Mouse (Mus musculus): ENCODE data around the gene Atp5j2. TPM values are rescaled to one million over a fixed set of nuclear protein-coding genes. Genes with fewer than 3 reads are reported as not detected.

Atp5j2 gene
- polyA plus RNA-seq, 1 experiment = 643 TPM

- Histone ChIP-seq H3K27me3 (ENCODE audit: control insufficient read depth, insufficient read depth, insufficient read length) (no peaks in the 10 kb centered on the region), H3K36me3 (ENCODE audit: control insufficient read depth, insufficient read depth) (peaks cover 5% of the 10 kb centered on the region), H3K79me3 (ENCODE audit: low read depth) (peaks cover 2% of the 10 kb centered on the region), H3K79me2 (ENCODE audit: control insufficient read depth, insufficient read depth) (no peaks in the 10 kb centered on the region), H3ac (ENCODE audit: control insufficient read depth, insufficient read length, low read depth) (no peak overlapping the region), H3K4me3 (ENCODE audit: insufficient read depth, poor library complexity, severe bottlenecking) (no peak overlapping the region)
- TF ChIP-seq MYOD1 (IDR thresholded peaks at IDR 0.05; ENCODE audit: control insufficient read depth, insufficient read length, low read depth) (no peak), MYOG (IDR thresholded peaks at IDR 0.05; ENCODE audit: control insufficient read depth, extremely low read depth, insufficient read length) (no peak), FOSL1 (IDR thresholded peaks at IDR 0.05; ENCODE audit: insufficient read depth, low read length, poor library complexity, severe bottlenecking) (no peak), CEBPB (IDR thresholded peaks at IDR 0.05; ENCODE audit: low read depth) (no peak), MAX (IDR thresholded peaks at IDR 0.05) (no peak), USF1 (IDR thresholded peaks at IDR 0.05; ENCODE audit: low read depth) (no peak), CTCF (IDR thresholded peaks at IDR 0.05; ENCODE audit: control insufficient read depth, insufficient read depth, insufficient read length) (no peak)
These were observed 16.1 kb upstream of the Atp5j2 start for GRCm38 (mm10) chr5:145207954-145208353.

GRCm38 (mm10) chr5:145207385-145207784 is 15.5 kb upstream of the Atp5j2 start:
- no peak for TF ChIP-seq USF1 (IDR thresholded peaks at IDR 0.05; ENCODE audit: low read depth)
- H3ac ChIP-seq (ENCODE audit: control insufficient read depth, insufficient read length, low read depth) = no peak overlapping the region
- peaks cover 5% of the 10 kb centered on the region for H3K36me3 ChIP-seq (ENCODE audit: control insufficient read depth, insufficient read depth)

DNA sequence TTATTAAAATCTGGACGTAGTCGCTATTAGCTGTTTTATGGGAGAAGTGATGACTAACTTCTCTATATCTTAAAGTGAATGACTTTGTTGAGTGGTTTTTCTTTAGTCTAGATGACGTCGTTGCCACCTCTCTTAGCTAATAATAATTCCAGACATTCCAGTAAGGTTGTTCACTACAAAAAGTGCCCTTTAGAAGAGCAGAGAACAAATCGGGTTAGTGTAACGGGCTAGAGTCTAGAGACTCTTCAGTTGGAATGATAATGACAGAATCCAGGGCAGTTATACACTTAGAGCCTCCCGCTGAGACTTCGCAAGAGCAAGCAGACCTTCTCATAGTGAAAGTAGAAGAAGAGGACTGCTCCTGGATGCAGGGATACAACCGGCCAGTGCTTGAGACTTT is 13.2 kb upstream of the Atp5j2 start:
- TF ChIP-seq MAX (IDR thresholded peaks at IDR 0.05) = no peak
- TF ChIP-seq MYOD1 (IDR thresholded peaks at IDR 0.05; ENCODE audit: control insufficient read depth, insufficient read length, low read depth) = no peak
- H3K36me3 ChIP-seq (ENCODE audit: control insufficient read depth, insufficient read depth) = peaks cover 5% of the 10 kb centered on the region

More at GRCm38 (mm10) chr5:145207385-145207784, 15.5 kb upstream of the Atp5j2 start:
- H3K4me3 ChIP-seq (ENCODE audit: insufficient read depth, poor library complexity, severe bottlenecking) = no peak overlapping the region
- peaks cover 2% of the 10 kb centered on the region for H3K79me3 ChIP-seq (ENCODE audit: low read depth)
- H3K79me2 ChIP-seq (ENCODE audit: control insufficient read depth, insufficient read depth) = no peaks in the 10 kb centered on the region
- H3K27me3 ChIP-seq (ENCODE audit: control insufficient read depth, insufficient read depth, insufficient read length) = no peaks in the 10 kb centered on the region

GRCm38 (mm10) chr5:145203936-145204691 is 12.3 kb upstream of the Atp5j2 start, which contains the start of gene Zkscan5:
Gene Zkscan5, plus strand, starts transcription at chr5:145204562.
- no peak for TF ChIP-seq USF1 (IDR thresholded peaks at IDR 0.05; ENCODE audit: low read depth)
- TF ChIP-seq FOSL1 (IDR thresholded peaks at IDR 0.05; ENCODE audit: insufficient read depth, low read length, poor library complexity, severe bottlenecking) = no peak
- no peak for TF ChIP-seq MYOD1 (IDR thresholded peaks at IDR 0.05; ENCODE audit: control insufficient read depth, insufficient read length, low read depth)
- Histone ChIP-seq H3K4me3 (ENCODE audit: insufficient read depth, poor library complexity, severe bottlenecking) (peak within 1 kb of the TSS; percentile 46), H3ac (ENCODE audit: control insufficient read depth, insufficient read length, low read depth) (peak within 1 kb of the TSS; percentile 68), H3K27me3 (ENCODE audit: control insufficient read depth, insufficient read depth, insufficient read length) (no peaks in the 10 kb centered on the region), H3K36me3 (ENCODE audit: control insufficient read depth, insufficient read depth) (peaks cover 5% of the 10 kb centered on the region), H3K79me3 (ENCODE audit: low read depth) (peaks cover 4% of the 10 kb centered on the region), H3K79me2 (ENCODE audit: control insufficient read depth, insufficient read depth) (no peaks in the 10 kb centered on the region)

More for the DNA sequence above, 13.2 kb upstream of the Atp5j2 start:
- peaks cover 7% of the 10 kb centered on the region for H3K79me3 ChIP-seq (ENCODE audit: low read depth)
- H3ac ChIP-seq (ENCODE audit: control insufficient read depth, insufficient read length, low read depth) = no peak overlapping the region
- H3K27me3 ChIP-seq (ENCODE audit: control insufficient read depth, insufficient read depth, insufficient read length) = no peaks in the 10 kb centered on the region
- no peaks in the 10 kb centered on the region for H3K79me2 ChIP-seq (ENCODE audit: control insufficient read depth, insufficient read depth)
- peak overlapping the region; percentile 46 for H3K4me3 ChIP-seq (ENCODE audit: insufficient read depth, poor library complexity, severe bottlenecking)

DNA sequence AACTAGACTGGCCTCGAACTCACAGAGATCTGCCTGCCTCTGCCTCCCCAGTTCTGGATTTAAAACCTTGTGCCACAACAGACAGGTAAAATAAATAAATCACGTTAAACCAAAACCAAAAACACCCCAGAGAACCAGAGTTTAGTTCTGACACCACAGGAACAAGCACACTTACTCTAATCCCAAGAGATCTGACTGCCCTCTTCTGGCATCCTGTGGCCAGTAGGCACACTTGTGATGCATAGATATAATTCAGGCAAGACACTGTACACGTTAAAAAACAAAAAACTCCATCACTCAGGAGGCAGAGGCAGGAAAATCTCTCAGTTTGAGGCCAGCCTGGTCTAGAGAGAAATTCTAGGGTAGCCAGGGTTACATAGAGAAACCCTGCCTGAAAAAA is 10.6 kb upstream of the Atp5j2 start:
- Histone ChIP-seq H3ac (ENCODE audit: control insufficient read depth, insufficient read length, low read depth) (no peak overlapping the region), H3K79me3 (ENCODE audit: low read depth) (peaks cover 4% of the 10 kb centered on the region), H3K36me3 (ENCODE audit: control insufficient read depth, insufficient read depth) (peaks cover 4% of the 10 kb centered on the region), H3K79me2 (ENCODE audit: control insufficient read depth, insufficient read depth) (no peaks in the 10 kb centered on the region), H3K4me3 (ENCODE audit: insufficient read depth, poor library complexity, severe bottlenecking) (no peak overlapping the region), H3K27me3 (ENCODE audit: control insufficient read depth, insufficient read depth, insufficient read length) (no peaks in the 10 kb centered on the region)
- TF ChIP-seq MYOD1 (IDR thresholded peaks at IDR 0.05; ENCODE audit: control insufficient read depth, insufficient read length, low read depth) (no peak), CTCF (IDR thresholded peaks at IDR 0.05; ENCODE audit: control insufficient read depth, insufficient read depth, insufficient read length) (no peak), FOSL1 (IDR thresholded peaks at IDR 0.05; ENCODE audit: insufficient read depth, low read length, poor library complexity, severe bottlenecking) (no peak), MAX (IDR thresholded peaks at IDR 0.05) (no peak), MYOG (IDR thresholded peaks at IDR 0.05; ENCODE audit: control insufficient read depth, extremely low read depth, insufficient read length) (no peak), CEBPB (IDR thresholded peaks at IDR 0.05; ENCODE audit: low read depth) (no peak), USF1 (IDR thresholded peaks at IDR 0.05; ENCODE audit: low read depth) (no peak)

DNA sequence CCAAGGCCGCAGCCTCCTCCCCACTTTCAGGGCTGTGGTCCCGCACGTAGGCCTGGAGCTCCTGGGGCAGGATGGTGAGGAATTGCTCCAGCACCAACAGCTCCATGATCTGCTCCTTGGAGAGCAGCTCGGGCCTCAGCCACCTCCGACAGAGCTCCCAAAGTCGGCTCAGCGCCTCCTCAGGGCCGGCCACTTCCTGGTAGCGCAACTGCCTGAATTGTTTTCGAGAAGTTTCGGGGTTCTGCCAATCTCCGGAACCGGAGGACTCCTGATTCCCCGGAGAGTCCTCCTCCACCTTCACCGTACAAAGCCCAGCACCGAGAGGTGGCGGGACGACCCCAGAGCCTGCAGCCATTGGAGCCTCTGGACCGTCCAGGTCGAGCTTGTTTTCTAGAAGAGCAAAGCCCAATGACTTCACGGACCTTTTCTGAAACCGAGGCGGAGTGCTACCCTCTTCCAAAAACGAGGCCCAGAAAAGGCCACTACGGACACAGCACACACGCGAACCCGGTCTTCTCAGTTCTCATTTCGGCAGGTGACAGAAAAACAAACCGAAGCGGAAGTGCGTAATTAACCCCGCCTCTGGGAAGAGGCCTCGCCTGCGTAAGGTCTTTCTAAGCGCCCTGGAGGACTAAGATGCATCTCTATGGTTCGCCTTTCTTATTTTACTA is 9.6 kb upstream of the Atp5j2 start, which contains the start of gene Zkscan14:
Gene Zkscan14 (minus strand): TSS at position 548 of the 671 bp plus-strand sequence.
- no peak for TF ChIP-seq MAX (IDR thresholded peaks at IDR 0.05)
- no peak for TF ChIP-seq CEBPB (IDR thresholded peaks at IDR 0.05; ENCODE audit: low read depth)
- TF ChIP-seq CTCF (IDR thresholded peaks at IDR 0.05; ENCODE audit: control insufficient read depth, insufficient read depth, insufficient read length) = no peak
- H3K27me3 ChIP-seq (ENCODE audit: control insufficient read depth, insufficient read depth, insufficient read length) = no peaks in the 10 kb centered on the region
- H3ac ChIP-seq (ENCODE audit: control insufficient read depth, insufficient read length, low read depth) = peak within 1 kb of the TSS; percentile 56
- peak within 1 kb of the TSS; percentile 79 for H3K4me3 ChIP-seq (ENCODE audit: insufficient read depth, poor library complexity, severe bottlenecking)
- peaks cover 4% of the 10 kb centered on the region for H3K79me3 ChIP-seq (ENCODE audit: low read depth)
- H3K79me2 ChIP-seq (ENCODE audit: control insufficient read depth, insufficient read depth) = no peaks in the 10 kb centered on the region
- H3K36me3 ChIP-seq (ENCODE audit: control insufficient read depth, insufficient read depth) = no peaks in the 10 kb centered on the region

Measured in C2C12 (cell line).